Mouse (Mus musculus) ES-E14 (cell line): ENCODE results near the gene Racgap1.

ENCODE experiments used
- CHD2 ChIP-seq: IDR thresholded peaks from 2 replicates; pipeline ENCODE4 v1.6.1; 2014; ENCODE audit warnings: mild to moderate bottlenecking, low read depth, low read length, inconsistent platforms
- HCFC1 ChIP-seq: IDR thresholded peaks from 2 replicates; pipeline ENCODE4 v1.6.1; 2012; ENCODE audit warnings: low read length, inconsistent platforms, borderline replicate concordance; ENCODE audit not compliant: insufficient read depth
- ZC3H11A ChIP-seq: IDR thresholded peaks from 2 replicates; pipeline ENCODE4 v1.6.1; 2012; ENCODE audit warnings: low read depth, mild to moderate bottlenecking, inconsistent platforms, low read length, borderline replicate concordance

DNA sequence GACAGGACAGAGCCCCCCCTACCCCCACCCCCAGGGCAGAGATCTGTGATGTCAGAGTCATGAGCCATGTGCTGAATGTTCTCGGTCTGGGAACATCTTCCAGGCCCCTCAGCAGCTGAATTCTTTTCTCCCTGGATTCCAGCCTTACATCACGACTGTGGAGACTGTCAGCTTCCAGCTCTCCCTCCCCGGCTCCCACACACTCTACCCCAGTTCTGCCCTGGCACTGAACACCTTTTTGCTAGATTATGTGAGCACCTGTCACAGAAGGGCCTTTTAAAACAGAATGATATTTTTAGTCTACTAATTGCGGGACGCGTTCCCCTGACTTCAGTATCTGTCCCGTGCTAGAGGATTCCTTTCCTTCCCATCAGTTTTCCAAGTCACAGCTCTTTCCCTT is 39.9 kb downstream of the Racgap1 start:
- no peak for TF ChIP-seq ZC3H11A
- TF ChIP-seq CHD2, result no peak
- no peak for TF ChIP-seq HCFC1
